Mouse (Mus musculus): ENCODE measurements around the gene Sh2d1b1. TPM values are rescaled to one million over a fixed set of nuclear protein-coding genes. Genes with fewer than 3 reads are reported as not detected.

Gene Sh2d1b1
- total and polyA plus RNA-seq, 3 experiments, result 1.9 to 13.9 (median 9.7) TPM

DNA sequence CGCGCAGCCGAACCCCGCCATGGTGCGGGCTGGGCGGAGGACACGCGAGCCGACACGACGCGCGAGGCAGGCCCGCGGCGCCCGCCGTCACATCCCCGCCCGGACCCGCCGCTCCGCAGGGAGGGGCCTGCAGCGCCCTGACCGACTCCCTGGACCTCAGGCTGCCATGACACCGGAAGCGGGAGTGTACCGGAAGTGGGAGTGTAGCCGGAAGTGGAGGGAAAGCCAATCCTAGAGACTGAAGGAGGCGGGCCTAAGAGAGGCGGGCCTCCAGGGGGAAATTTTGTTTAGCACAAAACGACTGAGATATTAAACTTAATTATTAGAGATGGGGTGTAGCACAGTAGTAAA is 21.6 kb upstream of the Sh2d1b1 start:
- H3K4me1 ChIP-seq (ENCODE audit: control insufficient read depth in 1 of 2, insufficient read depth in 2 of 2), result no peaks in the 10 kb centered on the region
- dilution Hi-C loops (cut with MboI; ENCODE audit: extremely low pct_ligation_motif_present, extremely low pct_unique_long_range_greater_than_20kb, low sequenced_read_pairs), result no loop called here
- in situ Hi-C loops (cut with MboI; ENCODE audit: low pct_ligation_motif_present, low pct_unique_long_range_greater_than_20kb, low sequenced_read_pairs), result no loop called here
- H3K9ac ChIP-seq (ENCODE audit: insufficient read depth, low read depth), result no peak overlapping the region
- no peak overlapping the region for H3K4me2 ChIP-seq (ENCODE audit: insufficient read depth, low read depth, poor library complexity, severe bottlenecking)
- no peaks in the 10 kb centered on the region for H3K36me3 ChIP-seq (replicated peaks in 1 of 2; ENCODE audit: control insufficient read depth in 1 of 2, insufficient read depth in 1 of 2, low read length in 1 of 2)
- no peak for DNase-seq (ENCODE audit: extremely low read depth)
- no peak overlapping the region for H3K4me3 ChIP-seq (replicated peaks in 1 of 3; ENCODE audit: low read depth in 2 of 3, low read length in 2 of 3, poor library complexity in 1 of 3)
- H3K27me3 ChIP-seq (replicated peaks), result no peaks in the 10 kb centered on the region
- H3K9me3 ChIP-seq (replicated peaks; ENCODE audit: low read length), result no peaks in the 10 kb centered on the region
- TF ChIP-seq ETS1 (conservative IDR thresholded peaks at IDR 0.05; ENCODE audit: low read depth, low read length) (no peak), MEF2A (IDR thresholded peaks at IDR 0.05; ENCODE audit: borderline replicate concordance, low read depth, low read length) (no peak), MYC (IDR thresholded peaks at IDR 0.05; ENCODE audit: low read depth, low read length) (no peak), EP300 (IDR thresholded peaks at IDR 0.05; ENCODE audit: low read length) (no peak), NELFE (IDR thresholded peaks at IDR 0.05; ENCODE audit: low read depth, low read length) (no peak), MAX (IDR thresholded peaks at IDR 0.05; ENCODE audit: low read length) (no peak), E2F4 (IDR thresholded peaks at IDR 0.05; ENCODE audit: insufficient replicate concordance, low read depth, low read length) (no peak), ZNF384 (IDR thresholded peaks at IDR 0.05; ENCODE audit: low read depth, low read length) (no peak), SIN3A (IDR thresholded peaks at IDR 0.05; ENCODE audit: low read length) (no peak), ELF1 (IDR thresholded peaks at IDR 0.05; ENCODE audit: low read depth, low read length) (no peak), USF1 (IDR thresholded peaks at IDR 0.05; ENCODE audit: low read depth, low read length) (no peak), ZC3H11A (IDR thresholded peaks at IDR 0.05; ENCODE audit: low read depth, low read length) (no peak), JUND (conservative IDR thresholded peaks at IDR 0.05; ENCODE audit: low read depth, low read length) (no peak)
- no peak overlapping the region for H3K27ac ChIP-seq (ENCODE audit: insufficient read depth, low read depth)
- H3K79me2 ChIP-seq (replicated peaks; ENCODE audit: control insufficient read depth, extremely low read depth, insufficient read depth, poor library complexity, severe bottlenecking), result no peaks in the 10 kb centered on the region

DNA sequence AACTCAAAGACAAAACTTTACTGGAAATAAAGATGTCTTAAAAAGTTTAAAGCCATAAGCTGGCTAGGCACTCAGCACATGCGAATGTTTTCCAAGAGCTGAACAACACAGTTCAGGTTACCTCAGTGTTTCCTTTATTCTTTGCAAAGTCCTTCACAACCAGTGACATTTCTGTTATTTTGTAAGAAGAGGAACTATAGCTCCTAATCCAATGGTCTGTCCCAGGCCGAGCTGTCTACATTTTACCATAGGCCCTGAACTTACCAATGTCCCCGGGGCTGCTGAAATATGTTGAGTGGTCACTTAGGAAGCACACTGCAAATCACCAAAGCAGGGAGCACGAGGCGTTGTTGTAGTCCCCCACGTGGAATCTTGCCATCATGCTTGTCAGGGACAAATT is 6.8 kb upstream of the Sh2d1b1 start:
- in situ Hi-C loops (cut with MboI; ENCODE audit: low pct_ligation_motif_present, low pct_unique_long_range_greater_than_20kb, low sequenced_read_pairs) (no loop called here), dilution Hi-C loops (cut with MboI; ENCODE audit: extremely low pct_ligation_motif_present, extremely low pct_unique_long_range_greater_than_20kb, low sequenced_read_pairs) (no loop called here)
- Histone ChIP-seq H3K4me3 (replicated peaks in 1 of 3; ENCODE audit: low read depth in 2 of 3, low read length in 2 of 3, poor library complexity in 1 of 3) (no peak overlapping the region), H3K36me3 (replicated peaks in 1 of 2; ENCODE audit: control insufficient read depth in 1 of 2, insufficient read depth in 1 of 2, low read length in 1 of 2) (no peaks in the 10 kb centered on the region), H3K27ac (ENCODE audit: insufficient read depth, low read depth) (no peak overlapping the region), H3K9ac (ENCODE audit: insufficient read depth, low read depth) (no peak overlapping the region), H3K9me3 (replicated peaks; ENCODE audit: low read length) (peaks cover 3% of the 10 kb centered on the region), H3K4me1 (ENCODE audit: control insufficient read depth in 1 of 2, insufficient read depth in 2 of 2) (peaks cover 10 to 19% of the 10 kb centered on the region in 2 experiments), H3K27me3 (replicated peaks) (no peaks in the 10 kb centered on the region), H3K79me2 (replicated peaks; ENCODE audit: control insufficient read depth, extremely low read depth, insufficient read depth, poor library complexity, severe bottlenecking) (no peaks in the 10 kb centered on the region), H3K4me2 (ENCODE audit: insufficient read depth, low read depth, poor library complexity, severe bottlenecking) (no peak overlapping the region)
- no peak for TF ChIP-seq ETS1 (conservative IDR thresholded peaks at IDR 0.05; ENCODE audit: low read depth, low read length)
- TF ChIP-seq GABPA (IDR thresholded peaks at IDR 0.05; ENCODE audit: insufficient replicate concordance, low read depth, low read length), result no peak
- no peak for TF ChIP-seq CHD1 (IDR thresholded peaks at IDR 0.05; ENCODE audit: low read depth, low read length)
- no peak for TF ChIP-seq EP300 (IDR thresholded peaks at IDR 0.05; ENCODE audit: low read length)
- TF ChIP-seq ELF1 (IDR thresholded peaks at IDR 0.05; ENCODE audit: low read depth, low read length), result no peak
- no peak for TF ChIP-seq SIN3A (IDR thresholded peaks at IDR 0.05; ENCODE audit: low read length)
- no peak for TF ChIP-seq HCFC1 (IDR thresholded peaks at IDR 0.05; ENCODE audit: low read depth, low read length)
- TF ChIP-seq KAT2A (IDR thresholded peaks at IDR 0.05; ENCODE audit: insufficient replicate concordance, low read length), result no peak
- DNase-seq (ENCODE audit: extremely low read depth), result no peak

All from CH12.LX (cell line).